ENCODE assay signal across 25 mouse cellular contexts in the genomic region with DNA sequence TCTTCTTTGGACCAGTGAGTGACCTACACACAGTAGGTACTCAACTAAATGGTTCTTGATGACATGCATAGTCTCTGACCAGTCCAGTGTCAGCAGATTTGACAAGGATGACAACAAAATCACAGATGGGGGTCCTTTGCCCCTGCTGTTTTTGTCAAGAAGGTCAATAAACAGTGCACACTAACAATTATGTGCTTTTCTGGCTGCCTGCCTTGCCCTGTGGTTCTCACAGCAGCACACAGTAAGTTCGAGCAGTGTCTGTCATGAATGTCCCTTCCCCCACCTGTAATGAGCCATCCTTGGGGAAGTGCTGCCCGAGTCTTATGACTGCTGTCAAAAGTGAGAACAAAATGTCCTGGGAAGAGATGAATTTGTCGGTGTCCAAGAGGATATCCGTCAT.
"Had no signal": no experiment of that assay in that cellular context is flagged by ENCODE, and none has a peak within 500 bp of the region (broad histone marks: within the 10 kb centered on the region; RNA-seq: fewer than 3 reads in every experiment).

No protein-coding gene starts in this region.

- H3K9me3 ChIP-seq: limb, embryonic 10.5 days; limb, embryonic 13.5 days; liver, embryonic 12.5 days; liver, embryonic 15.5 days; lung, embryonic 15.5 days; megakaryocyte, embryonic 14.5 days; midbrain, embryonic 10.5 days; midbrain, embryonic 13.5 days; neural tube, embryonic 12.5 days; neural tube, embryonic 15.5 days had no signal

- ATAC-seq: liver, embryonic 12.5 days; midbrain, embryonic 13.5 days had no signal

- H3K4me2 ChIP-seq: limb, embryonic 13.5 days; liver, embryonic 12.5 days; liver, embryonic 15.5 days; lung, embryonic 15.5 days; midbrain, embryonic 13.5 days; neural tube, embryonic 12.5 days; neural tube, embryonic 15.5 days had no signal

- H3K4me3 ChIP-seq: left cerebral cortex, adult 2 months; limb, embryonic 10.5 days; limb, embryonic 13.5 days; liver, embryonic 12.5 days; liver, embryonic 15.5 days; lung, embryonic 15.5 days; megakaryocyte, embryonic 14.5 days; midbrain, embryonic 10.5 days; midbrain, embryonic 13.5 days; neural tube, embryonic 12.5 days; neural tube, embryonic 15.5 days had no signal

- H3K36me3 ChIP-seq: limb, embryonic 10.5 days; limb, embryonic 13.5 days; liver, embryonic 12.5 days; liver, embryonic 15.5 days; lung, embryonic 15.5 days; midbrain, embryonic 10.5 days; midbrain, embryonic 13.5 days; neural tube, embryonic 12.5 days; neural tube, embryonic 15.5 days had no signal

- H3K27me3 ChIP-seq: limb, embryonic 13.5 days; liver, embryonic 12.5 days; liver, embryonic 15.5 days; lung, embryonic 15.5 days; megakaryocyte, embryonic 14.5 days; midbrain, embryonic 13.5 days; neural tube, embryonic 12.5 days; neural tube, embryonic 15.5 days had no signal

- H3K4me1 ChIP-seq: limb, embryonic 10.5 days; limb, embryonic 13.5 days; liver, embryonic 12.5 days; liver, embryonic 15.5 days; megakaryocyte, embryonic 14.5 days; midbrain, embryonic 10.5 days; neural tube, embryonic 12.5 days had no signal

- H3K9ac ChIP-seq: limb, embryonic 13.5 days; liver, embryonic 12.5 days; liver, embryonic 15.5 days; lung, embryonic 15.5 days; midbrain, embryonic 13.5 days; neural tube, embryonic 12.5 days; neural tube, embryonic 15.5 days had no signal

- H3K27ac ChIP-seq: left cerebral cortex, adult 2 months; limb, embryonic 10.5 days; limb, embryonic 13.5 days; liver, embryonic 12.5 days; liver, embryonic 15.5 days; lung, embryonic 15.5 days; midbrain, embryonic 10.5 days; midbrain, embryonic 13.5 days; neural tube, embryonic 12.5 days; neural tube, embryonic 15.5 days; stomach, postnatal 0 days had no signal

- DNase-seq: kidney, adult 2 months; kidney, postnatal 10 days; layer of hippocampus, postnatal 36 days; liver; lung, adult 18-20 months; lung, postnatal 10 days; lung, postnatal 36 days; right cerebral cortex, adult 18-20 months; right cerebral cortex, postnatal 14 days; right cerebral cortex, postnatal 4 days; thymus, adult 2 months; thymus, postnatal 14 days; thymus, postnatal 4 days had no signal
